In genomic region chr2:162636387-162637009, GRCm38 (mm10) we compare ENCODE assay signal across 10 mouse cellular contexts. TPM values are rescaled to one million over a fixed set of nuclear protein-coding genes. Genes with fewer than 3 reads are reported as not detected.
DNase-seq lines count a peak whose midpoint lies in the region; ATAC-seq and TF ChIP-seq lines count a peak whose summit lies in the region.
"Had no signal": no experiment of that assay in that cellular context is flagged by ENCODE, and none has a peak within 500 bp of the region (broad histone marks: within the 10 kb centered on the region; RNA-seq: fewer than 3 reads in every experiment).

No protein-coding gene starts in this region.

- H3K4me3 ChIP-seq in midbrain, embryonic 15.5 days, result no peak overlapping the region
- H3K4me3 ChIP-seq: erythroblast, embryonic 14.5 days had no signal

- peaks cover 16% of the 10 kb centered on the region for H3K27me3 ChIP-seq in midbrain, embryonic 15.5 days (replicated peaks)

- H3K36me3 ChIP-seq in midbrain, embryonic 15.5 days (replicated peaks), result no peaks in the 10 kb centered on the region

- no peak overlapping the region; the same call in 1 of the 2 replicates for H3K27ac ChIP-seq in midbrain, embryonic 15.5 days
- H3K27ac ChIP-seq: liver, embryonic 14.5 days had no signal

- 31% methylated on average over 9 of the region's 9 CpGs for WGBS in midbrain, embryonic 15.5 days

- TF ChIP-seq POLR2A in brain, embryonic 14.5 days (IDR thresholded peaks at IDR 0.05; ENCODE audit: borderline replicate concordance, extremely low read depth, insufficient read depth, insufficient read length, poor library complexity, severe bottlenecking), result no peak

- no peak overlapping the region for H3K9ac ChIP-seq in midbrain, embryonic 15.5 days
- H3K9ac ChIP-seq: liver, embryonic 14.5 days had no signal

- no peaks in the 10 kb centered on the region for H3K9me3 ChIP-seq in midbrain, embryonic 15.5 days

- peak; percentile 81 for ATAC-seq in midbrain, embryonic 15.5 days (replicated peaks)

- H3K4me2 ChIP-seq in midbrain, embryonic 15.5 days, result no peak overlapping the region

- DNase-seq in brain, embryonic 14.5 days (ENCODE audit: low read depth), result peak; percentile 90
- DNase-seq in frontal cortex, postnatal 10 days (ENCODE audit: low spot score in 2 of 2), result peak; percentile 62 to 72
- DNase-seq in left cerebral cortex, adult 9 months (ENCODE audit: low spot score in 2 of 2), result peak; percentile 44 to 62
- DNase-seq in adrenal gland, adult 2 months, result no peak
- DNase-seq in kidney, adult 8-10 months, result no peak
- no peak for DNase-seq in adrenal gland, adult 8-10 months
- no peak for DNase-seq in cerebellum, adult 18-20 months

- peaks cover 9% of the 10 kb centered on the region; the same call in 1 of the 2 replicates for H3K4me1 ChIP-seq in midbrain, embryonic 15.5 days

- no peak for TF ChIP-seq CTCF in brain, embryonic 14.5 days (IDR thresholded peaks at IDR 0.05; ENCODE audit: borderline replicate concordance, extremely low read depth, insufficient read depth, insufficient read length)

RNA-seq across cellular contexts. Expression of gene Ptprt, which starts 24.4 kb away (rescaled TPM):
- polyA plus RNA-seq in brain, embryonic 14.5 days (2012; rRNA removed), result 5.7 and 14.8 TPM in 2 replicates
- polyA plus RNA-seq in midbrain, embryonic 15.5 days (2015; fragmentation: Nextera tagmentation; extraction: Ambion mirVana), result 14.8 and 15.0 TPM in 2 replicates
- under 1 TPM; 0.03 to 0.10 TPM for total RNA-seq in adrenal gland, adult 2 months (2021)
- 0.02 and 0.04 TPM in 2 replicates for polyA plus RNA-seq in adrenal gland, adult 2 months (2012; rRNA removed)
- under 1 TPM; 0.18 to 0.80 (median 0.20) TPM for total RNA-seq in adrenal gland, adult 8-10 months (2022)
- polyA plus RNA-seq: erythroblast, embryonic 14.5 days had no signal

Comparison
In these comparisons a context has a peak if more than half of its experiments do, and no peak if none do; other contexts are left out.
1. DNase-seq: peak in brain, embryonic 14.5 days (single experiment), frontal cortex, postnatal 10 days (2 of 2) and left cerebral cortex, adult 9 months (2 of 2); none in adrenal gland, adult 2 months (single experiment), kidney, adult 8-10 months (0 of 2), adrenal gland, adult 8-10 months (single experiment) and cerebellum, adult 18-20 months (0 of 2).